Mouse (Mus musculus): ENCODE data around the gene Txlng.

The Txlng gene

GRCm38 (mm10) chrX:162760115-162760942 lies 68.9 kb downstream of the Txlng start, which contains the start of gene Rbbp7:
Gene Rbbp7, plus strand, starts transcription at chrX:162760402.
- in situ Hi-C loops (cut with MseI, MboI) = no loop called here

DNA sequence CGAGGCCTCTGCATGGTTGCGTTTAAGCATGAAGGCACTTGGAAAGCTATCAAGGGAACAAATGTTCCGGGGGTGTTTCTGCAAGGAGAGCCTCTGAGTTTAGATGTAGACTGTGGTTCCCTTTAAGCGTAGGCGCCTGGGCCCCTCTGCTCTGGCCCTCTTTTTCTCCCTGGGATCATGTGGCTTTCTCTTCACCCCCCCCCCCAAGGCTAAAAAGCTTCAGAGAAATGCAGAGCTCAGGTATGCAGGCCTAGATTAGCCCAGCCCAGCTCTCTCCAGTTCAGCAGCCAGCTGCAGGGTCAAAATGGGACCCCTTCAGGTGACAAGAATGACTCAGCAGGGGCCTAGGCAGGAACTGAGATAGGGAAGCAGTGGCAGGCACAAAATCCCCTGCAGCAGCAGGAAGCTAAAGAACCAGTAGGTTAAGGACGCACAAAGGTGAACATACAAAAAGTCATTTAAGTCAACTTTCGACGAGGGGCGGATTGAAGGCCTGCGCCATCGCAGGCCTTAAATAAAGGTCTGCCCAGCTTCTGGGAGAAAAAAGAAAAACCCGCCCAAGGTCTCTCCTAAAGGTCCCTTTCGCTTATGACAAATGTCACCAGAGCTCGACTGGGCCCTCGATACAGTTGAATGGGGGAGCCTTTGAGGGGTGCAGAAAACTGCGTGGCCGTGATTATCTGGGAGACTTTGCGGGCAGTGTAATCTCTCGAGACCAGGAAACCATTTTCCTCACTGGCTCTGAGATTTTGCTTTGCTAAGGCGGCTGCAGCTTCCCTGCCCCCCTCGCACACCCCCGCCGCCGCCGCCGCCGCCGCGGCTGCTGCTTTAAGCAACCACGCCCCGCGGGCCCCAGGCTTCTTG lies 69.8 kb downstream of the Txlng start:
- in situ Hi-C loops (cut with MseI, MboI) = no loop called here

GRCm38 (mm10) chrX:162756058-162756457 lies 73.2 kb downstream of the Txlng start:
- in situ Hi-C loops (cut with MseI, MboI) = no loop called here

DNA sequence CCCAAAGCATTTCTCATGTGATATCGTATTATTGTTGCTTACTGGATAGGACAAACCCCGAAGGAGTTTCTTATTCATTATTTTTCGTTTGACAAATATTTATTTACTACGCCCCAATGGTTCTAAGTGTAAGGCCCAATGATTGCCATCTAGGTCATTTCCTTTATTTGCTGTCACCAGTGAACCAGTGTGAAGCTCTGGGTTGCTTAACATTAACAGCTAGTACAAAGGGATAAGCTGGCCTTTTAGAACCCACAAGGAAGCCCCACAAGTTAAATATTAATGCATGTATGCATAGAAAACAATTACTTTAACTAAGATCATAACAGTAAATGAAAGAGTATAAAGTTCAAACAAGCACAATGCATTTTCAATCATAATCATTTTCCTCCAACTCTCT lies 74.9 kb downstream of the Txlng start:
- in situ Hi-C loops (cut with MseI, MboI) = no loop called here

GRCm38 (mm10) chrX:162752418-162752817 lies 76.8 kb downstream of the Txlng start:
- in situ Hi-C loops (cut with MseI, MboI) = no loop called here

DNA sequence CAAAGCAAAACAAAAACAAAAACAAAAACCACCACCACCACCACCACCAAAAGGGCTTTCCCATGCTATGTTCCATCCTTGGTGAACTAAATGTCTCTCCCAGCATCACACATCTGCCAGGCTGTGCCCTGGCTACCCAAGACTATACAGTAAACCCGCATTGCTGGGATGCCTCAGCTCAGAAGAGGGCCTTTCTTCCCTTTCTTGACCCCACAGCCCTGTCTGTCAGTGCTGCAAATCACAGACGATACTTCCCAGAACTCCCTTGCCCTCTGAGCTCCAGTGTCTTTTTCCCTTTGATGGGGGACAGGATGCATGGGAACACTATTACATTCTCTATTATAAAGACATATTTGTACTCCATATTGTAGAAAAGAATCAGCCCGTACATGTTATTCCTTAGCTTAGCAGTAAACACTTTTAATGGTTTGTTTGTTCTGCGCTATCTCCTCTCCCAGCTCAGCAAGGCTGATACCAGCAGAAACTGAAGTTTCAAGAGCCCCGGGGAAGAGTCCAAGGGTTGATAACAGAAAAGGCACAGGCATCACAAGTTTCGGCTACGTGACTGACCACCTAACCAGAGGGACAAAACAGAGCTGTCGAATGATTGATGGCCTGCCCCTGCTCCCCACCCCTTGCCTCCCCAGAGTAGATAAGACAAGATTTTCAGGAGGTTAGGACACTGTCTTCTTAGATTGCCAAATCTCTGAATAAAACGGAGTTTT lies 80.4 kb downstream of the Txlng start:
- in situ Hi-C loops (cut with MseI, MboI) = no loop called here

DNA sequence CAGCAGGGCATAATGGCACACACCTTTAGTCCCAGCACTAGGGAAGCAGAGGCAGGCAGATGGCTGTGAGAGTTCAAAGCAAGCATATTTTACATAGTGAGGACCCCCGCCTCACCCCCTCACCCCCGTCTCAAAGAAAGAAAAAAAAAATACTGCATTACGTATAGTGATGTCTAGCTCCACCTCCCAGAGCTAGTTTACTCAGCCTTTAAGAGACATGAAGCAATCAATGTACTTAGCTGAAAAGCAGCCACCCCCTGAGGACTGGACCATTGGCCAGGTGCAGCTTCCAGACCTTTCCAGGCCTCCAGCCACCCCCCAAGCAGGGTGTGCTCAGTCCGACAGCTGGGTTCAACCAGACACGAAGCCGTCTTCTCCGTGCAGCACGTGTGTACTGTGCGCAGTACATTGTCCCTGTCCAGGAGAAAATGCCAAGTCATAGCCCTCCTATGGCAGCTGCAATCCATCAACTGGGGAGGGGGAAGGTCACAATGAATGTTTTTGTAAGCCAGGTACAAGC lies 93.1 kb downstream of the Txlng start:
- in situ Hi-C loops (cut with MseI, MboI) = no loop called here

GRCm38 (mm10) chrX:162734997-162735929 lies 94.0 kb downstream of the Txlng start:
- in situ Hi-C loops (cut with MseI, MboI) = no loop called here

DNA sequence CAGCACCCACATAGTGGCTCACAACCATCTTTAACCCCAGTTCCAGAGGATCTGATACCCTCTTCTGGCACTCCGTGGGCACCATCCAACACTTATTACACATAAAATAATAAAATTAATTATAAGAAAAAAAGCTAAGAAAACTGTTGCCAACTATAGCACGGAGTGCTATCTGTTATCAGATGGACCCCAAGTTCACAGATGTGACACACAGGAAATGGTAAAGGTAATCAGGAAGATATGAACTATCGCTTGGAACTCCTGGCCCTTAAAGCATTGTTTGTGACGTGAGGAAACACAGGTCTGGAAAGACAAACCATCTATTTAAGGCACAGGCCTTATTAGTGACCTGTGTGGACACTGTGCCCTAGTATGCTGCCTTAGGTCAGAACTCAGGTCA lies 99.2 kb downstream of the Txlng start:
- in situ Hi-C loops (cut with MseI, MboI) = no loop called here
